Mouse (Mus musculus) erythroblast, embryonic 14.5 days (primary cell): ENCODE measurements around the gene Zzef1.

Experiments
- GATA1 ChIP-seq: IDR thresholded peaks from 2 replicates; pipeline ENCODE4 v1.6.1; 2012; ENCODE audit warnings: low read length, inconsistent platforms, mixed read lengths
- TAL1 ChIP-seq: IDR thresholded peaks from 3 replicates; pipeline ENCODE4 v1.6.1; 2012; ENCODE audit warnings: low read length, inconsistent platforms, mixed read lengths

DNA sequence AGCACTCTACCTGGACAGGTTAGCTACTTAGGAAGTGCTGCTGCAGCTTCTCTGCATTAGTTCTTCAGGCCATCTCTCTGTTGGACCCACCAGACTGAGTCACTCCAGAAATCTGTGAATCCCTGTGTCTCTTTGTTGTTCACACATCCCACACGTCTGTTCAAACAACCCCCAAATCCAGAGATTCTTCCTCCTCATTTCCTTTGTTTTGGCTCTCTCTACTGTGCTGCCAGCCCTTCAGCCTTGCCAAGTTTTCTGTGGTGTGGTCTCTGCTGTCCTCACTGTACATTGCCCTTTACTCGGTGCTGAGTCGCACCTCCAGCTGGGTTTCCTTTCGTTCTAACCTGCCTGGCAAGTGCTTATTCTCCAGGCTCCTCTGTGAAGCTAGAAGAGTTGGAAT is 31.8 kb upstream of the Zzef1 start:
- TF ChIP-seq GATA1: no peak
- no peak for TF ChIP-seq TAL1
